Mouse (Mus musculus): Measurements from ENCODE around the gene Fam124b.
A peak's percentile ranks its signal among the peaks of the same experiment; 100 is the strongest.

Gene Fam124b

GRCm38 (mm10) chr1:80218268-80218667 is at the start of gene Fam124b:
Fam124b (minus strand) TSS chr1:80218473.
- no peak for DNase-seq (ENCODE audit: low spot score in 2 of 2)

DNA sequence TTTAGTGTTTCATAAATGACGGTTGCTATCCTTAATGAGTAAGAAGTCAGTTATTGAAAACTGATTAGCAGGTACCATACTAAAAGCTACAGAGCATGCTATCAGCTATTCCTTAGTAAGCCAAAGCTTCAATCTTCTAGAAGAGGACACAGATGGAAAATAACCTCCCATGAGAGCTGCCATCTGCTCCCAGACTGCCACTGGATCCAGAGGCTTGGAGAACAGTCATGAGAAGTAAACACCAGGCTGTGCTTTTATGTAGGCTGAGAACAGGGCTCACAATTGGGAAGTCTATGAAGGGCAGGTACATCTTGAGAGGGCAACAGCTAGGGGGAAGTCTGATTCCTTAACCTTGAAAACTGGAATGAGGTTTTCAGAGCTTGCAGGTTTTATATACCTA is 42.2 kb upstream of the Fam124b start:
- DNase-seq (ENCODE audit: low spot score in 2 of 2): no peak

DNA sequence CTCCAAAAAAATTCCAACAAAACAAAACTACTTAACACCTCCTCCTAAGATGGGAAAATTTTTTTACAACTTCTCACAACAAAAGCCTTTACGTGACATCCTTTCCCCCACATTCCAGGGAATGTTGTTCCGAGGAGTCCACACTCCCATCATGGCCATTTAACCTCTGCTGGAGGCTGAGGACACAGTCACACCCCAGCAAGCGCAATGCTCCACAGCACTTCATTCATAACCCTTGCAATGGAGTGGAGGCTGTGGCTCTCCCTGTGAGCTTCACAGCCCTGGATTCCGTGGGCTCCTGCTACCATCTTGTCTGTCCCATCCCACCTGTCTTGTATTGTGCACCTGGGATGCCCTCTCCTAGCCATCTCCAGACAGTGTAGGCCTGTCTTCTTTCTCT is 40.4 kb upstream of the Fam124b start:
- DNase-seq (ENCODE audit: low spot score in 2 of 2): no peak

- no peak for DNase-seq (ENCODE audit: low spot score in 2 of 2)
Observed at GRCm38 (mm10) chr1:80253309-80253708, 35.0 kb upstream of the Fam124b start.

DNA sequence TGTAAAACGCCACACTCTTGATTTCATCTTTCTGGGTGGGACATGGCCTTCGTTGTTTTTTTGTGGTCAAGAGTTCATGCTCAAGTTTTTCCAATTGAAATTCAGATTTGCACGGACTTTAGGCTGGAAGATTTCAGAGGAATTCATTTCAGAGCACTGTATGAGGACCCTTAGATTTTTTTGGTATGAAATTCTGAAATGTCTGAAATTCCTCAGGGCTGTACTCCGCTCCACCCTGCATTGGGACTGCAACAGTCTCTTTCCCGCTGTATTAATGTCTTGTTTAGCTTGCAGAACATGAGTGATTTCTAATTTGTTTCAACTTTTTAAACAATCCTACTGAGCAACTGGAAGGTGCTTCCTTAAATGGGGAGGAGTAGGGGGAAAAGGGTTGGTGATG is 32.0 kb upstream of the Fam124b start:
- DNase-seq (ENCODE audit: low spot score in 2 of 2): no peak

GRCm38 (mm10) chr1:80247131-80247530 is 28.9 kb upstream of the Fam124b start:
- DNase-seq (ENCODE audit: low spot score in 2 of 2): no peak

DNA sequence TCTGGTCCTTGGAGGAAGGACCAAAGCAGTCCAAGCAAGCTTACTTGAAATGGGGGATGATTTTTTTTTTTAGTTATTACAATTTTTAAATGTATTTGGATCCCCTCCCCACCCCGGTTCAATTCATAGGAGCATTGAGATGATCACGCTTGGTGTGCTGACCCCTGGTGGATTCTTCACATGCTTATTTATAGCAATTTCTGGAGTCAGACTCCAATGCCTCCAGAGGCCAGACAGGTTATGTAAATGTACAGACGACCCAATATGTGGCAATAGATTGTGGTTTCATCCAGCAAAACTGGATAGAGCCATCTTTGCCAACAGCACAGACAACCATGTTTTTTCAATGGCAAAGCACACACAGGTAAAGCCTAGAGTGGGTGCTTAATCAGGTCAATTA is 25.9 kb upstream of the Fam124b start:
- DNase-seq (ENCODE audit: low spot score in 2 of 2): no peak

DNA sequence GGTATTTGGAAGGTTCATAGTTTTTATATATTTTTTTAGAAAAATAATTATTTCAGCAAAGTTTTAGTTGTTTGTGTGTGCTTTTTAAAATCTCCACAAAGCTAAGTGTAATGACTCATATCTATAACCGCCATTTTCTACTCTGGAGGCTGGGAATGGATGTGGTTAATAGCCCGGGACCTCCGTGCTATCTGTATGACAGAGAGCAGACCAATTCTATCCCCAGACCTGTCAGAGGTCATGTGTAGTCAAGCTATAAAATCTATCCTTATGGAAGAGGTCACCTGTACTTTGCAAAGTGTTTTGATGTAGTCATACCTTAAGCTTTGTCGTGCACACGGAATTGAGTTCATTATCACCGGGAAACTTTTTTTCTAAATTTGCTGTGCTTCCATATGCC is 23.3 kb upstream of the Fam124b start:
- no peak for DNase-seq (ENCODE audit: low spot score in 2 of 2)

- DNase-seq (ENCODE audit: low spot score in 2 of 2): no peak
Observed at GRCm38 (mm10) chr1:80240017-80240660, 21.9 kb upstream of the Fam124b start.

- DNase-seq (ENCODE audit: low spot score in 2 of 2): no peak
Observed at GRCm38 (mm10) chr1:80239481-80239880, 21.2 kb upstream of the Fam124b start.

DNA sequence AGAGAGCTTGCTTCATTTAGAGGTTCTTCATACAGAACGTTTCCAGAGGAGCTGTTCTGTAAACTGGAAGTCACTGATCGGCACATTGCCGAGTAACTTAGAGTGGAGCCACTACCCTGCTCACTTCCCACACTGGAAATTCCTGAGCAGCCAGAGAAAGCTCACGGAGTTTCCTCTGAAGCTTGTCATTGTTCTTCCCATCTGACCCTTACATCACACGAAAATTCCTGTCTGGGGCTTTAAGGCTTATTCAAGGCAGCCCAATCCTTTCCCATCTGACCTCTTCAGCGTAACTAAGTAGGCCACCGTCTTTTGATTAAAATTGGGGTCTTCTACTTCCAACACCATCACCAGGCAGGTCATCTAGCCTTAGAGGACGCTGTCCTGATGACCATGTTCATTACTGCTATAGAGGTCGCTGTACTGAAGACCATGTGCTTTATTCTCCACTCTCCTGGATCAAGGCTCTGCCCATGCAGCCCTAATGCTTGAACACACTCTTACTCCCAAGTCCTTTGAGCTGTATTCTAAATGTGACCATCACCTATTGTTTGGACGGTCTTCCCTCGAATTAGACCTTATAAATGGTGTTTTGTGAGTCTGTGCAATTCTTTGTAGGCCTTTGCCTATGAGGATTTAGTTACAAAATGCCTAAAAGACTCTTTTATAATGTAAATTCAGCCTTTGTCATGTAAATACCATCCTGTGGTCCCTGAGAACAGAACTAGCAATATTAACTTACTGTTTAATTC is 18.9 kb upstream of the Fam124b start:
- DNase-seq (ENCODE audit: low spot score in 2 of 2): no peak

GRCm38 (mm10) chr1:80236126-80236525 is 17.9 kb upstream of the Fam124b start:
- DNase-seq (ENCODE audit: low spot score in 2 of 2): no peak

DNA sequence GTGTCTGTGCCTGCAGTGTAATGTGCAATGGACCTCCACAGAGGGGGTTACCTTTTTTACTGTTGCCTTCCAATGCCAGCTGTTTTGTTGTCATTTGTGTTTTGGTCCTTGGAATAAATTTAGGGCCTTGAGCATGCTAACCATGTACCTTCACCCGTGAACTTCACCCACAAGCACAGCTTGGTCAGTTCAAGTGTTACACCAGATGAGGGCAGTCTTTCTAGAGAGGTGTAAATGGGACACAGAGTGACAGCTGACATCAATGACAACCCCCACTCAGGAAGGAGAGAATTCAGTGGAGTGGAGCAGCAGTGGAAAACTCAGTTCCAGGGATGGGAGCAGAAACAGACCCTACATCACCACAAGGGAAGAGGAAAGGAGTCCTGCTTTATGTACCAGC is 12.3 kb upstream of the Fam124b start:
- no peak for DNase-seq (ENCODE audit: low spot score in 2 of 2)

- no peak for DNase-seq (ENCODE audit: low spot score in 2 of 2)
Observed at GRCm38 (mm10) chr1:80224839-80225412, 6.7 kb upstream of the Fam124b start.

GRCm38 (mm10) chr1:80221151-80221550 is 2.9 kb upstream of the Fam124b start:
- DNase-seq (ENCODE audit: low spot score in 2 of 2): no peak

DNA sequence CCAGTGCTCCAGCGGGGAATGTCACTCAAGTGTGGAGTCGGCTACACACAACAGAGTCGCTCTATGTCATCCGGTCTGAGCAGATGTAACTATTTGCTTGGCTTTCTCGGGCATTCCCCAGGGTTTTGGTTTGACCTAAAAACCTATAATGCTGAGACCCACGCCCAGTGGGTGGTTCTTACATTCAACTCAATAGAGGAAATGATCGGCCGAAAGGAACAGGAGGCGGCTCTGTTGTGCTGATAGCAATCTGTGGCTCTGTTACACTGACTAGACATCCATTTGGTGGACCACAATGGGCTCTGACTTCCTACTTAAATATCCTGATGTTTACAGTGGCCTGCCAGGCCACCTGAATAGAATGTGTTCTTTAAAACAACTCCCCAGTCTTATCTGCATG is 4.4 kb downstream of the Fam124b start:
- no peak for DNase-seq (ENCODE audit: low spot score in 2 of 2)

GRCm38 (mm10) chr1:80213146-80213545 is 5.1 kb downstream of the Fam124b start:
- no peak for DNase-seq (ENCODE audit: low spot score in 2 of 2)

- DNase-seq (ENCODE audit: low spot score in 2 of 2): no peak
Observed at GRCm38 (mm10) chr1:80202314-80202713, 16.0 kb downstream of the Fam124b start.

GRCm38 (mm10) chr1:80192837-80193236 is 25.4 kb downstream of the Fam124b start:
- no peak for DNase-seq (ENCODE audit: low spot score in 2 of 2)

DNA sequence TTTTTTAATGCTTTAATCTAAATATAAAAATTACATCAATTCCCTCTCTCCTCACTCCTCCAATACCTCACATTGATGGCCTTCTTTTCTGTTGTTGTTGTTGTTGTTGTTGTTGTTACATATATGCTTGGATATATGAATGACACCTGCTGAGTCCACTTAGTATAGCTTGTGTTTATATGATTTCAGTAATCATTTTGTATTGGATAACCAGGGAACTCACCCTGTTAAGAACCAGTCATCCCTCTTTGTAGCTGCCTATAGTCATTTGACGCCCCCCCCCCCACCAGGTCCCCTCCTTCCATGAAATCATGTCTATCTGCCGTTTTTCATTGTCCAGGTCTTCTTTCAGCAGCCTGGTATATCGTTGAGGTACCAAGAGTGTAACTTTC is 36.9 kb downstream of the Fam124b start:
- DNase-seq (ENCODE audit: low spot score in 2 of 2): no peak

DNA sequence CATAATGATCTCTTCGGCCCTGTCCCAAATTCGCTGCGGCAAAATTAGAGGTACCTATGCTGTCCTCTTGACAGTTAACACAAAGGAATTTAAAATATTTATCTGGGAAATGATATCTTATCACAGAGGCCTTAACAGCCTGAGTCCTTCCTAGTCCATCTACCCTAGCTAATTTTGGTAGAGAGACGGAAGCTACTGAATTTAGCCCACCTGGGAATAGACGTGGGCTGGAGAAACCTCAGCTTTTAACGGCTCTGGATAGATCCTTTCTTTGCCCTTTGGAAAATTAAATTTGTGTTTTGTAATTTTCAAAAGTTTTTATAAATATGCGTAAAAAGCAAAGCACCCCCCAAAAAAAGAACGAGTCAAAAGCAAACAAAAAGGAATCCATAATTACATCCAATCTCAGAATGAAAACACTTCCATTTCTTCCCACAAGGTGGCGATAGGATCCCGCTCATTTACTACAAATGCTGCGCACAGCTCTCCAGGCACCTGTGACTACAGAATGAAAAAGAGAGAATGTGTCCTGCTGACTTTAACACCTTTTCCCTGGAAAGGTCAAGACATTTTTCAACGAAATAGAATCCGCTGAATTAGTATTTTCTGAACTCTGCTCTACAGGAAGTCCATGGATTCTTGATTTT is 37.4 kb downstream of the Fam124b start:
- DNase-seq (ENCODE audit: low spot score in 2 of 2): peak; percentile 66 to 80

GRCm38 (mm10) chr1:80180128-80180527 is 38.1 kb downstream of the Fam124b start:
- DNase-seq (ENCODE audit: low spot score in 2 of 2): peak in 1 of 2 experiments; percentile 15
